Mouse (Mus musculus): Measurements from ENCODE around the gene Lat.

Lat gene

DNA sequence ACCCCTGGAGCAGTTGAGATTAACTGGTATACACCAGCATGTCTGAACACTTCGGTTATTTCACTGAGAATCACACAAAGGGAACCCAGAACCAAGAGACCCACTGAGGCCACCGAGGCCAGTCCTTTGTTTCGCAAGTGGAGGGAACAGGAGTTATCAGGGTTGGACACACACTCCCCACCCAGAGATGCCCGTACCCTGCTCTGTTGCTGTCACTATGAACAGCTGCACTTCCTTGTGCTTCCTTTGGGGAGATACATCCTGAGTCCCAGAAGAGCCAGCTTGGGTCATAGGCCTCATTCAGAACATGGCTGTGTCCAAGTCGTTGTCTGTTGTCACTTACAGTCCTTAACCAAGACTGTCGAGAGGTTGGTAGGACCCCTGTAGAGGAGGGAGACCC lies 6.3 kb downstream of the Lat start:
- no peak for DNase-seq

DNA sequence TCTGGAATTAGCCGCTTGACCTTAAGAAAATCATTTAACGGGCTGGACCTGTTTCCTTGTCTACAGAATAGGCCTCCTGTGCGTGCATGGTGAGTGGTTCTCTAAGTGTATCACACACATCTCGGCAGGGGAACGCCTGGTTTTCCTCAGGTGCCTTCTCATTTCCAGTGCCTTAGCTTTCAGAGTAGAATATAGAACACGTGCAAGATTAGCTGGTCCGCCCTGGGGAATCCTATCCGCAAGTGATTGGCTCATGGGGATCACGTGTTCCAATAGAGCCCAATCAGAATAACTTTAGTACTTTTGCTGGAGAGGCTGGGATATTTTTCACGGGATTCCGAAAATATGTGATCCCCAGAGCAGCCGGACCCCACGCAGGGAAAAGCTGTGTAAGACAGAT lies 10.3 kb downstream of the Lat start:
- no peak for DNase-seq

DNA sequence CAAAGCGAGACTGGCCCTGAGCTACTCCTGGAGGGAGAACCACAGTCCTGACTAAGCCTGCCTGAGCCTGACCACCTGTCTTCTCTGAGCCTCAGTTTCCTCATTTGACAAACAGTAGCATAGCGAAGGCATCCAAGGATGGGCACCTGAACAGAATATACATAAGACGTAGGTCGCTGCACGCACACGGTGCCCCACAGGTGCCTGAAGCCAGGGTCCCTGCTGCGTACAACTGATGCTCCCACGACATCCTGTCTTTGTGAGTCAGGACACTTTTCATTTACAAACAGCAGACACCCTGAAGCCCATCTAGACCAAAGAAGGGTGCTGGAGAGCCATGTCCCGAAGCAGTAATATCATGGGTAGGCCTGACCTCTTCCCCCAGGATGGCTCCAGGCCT lies 11.0 kb downstream of the Lat start:
- DNase-seq = no peak

DNA sequence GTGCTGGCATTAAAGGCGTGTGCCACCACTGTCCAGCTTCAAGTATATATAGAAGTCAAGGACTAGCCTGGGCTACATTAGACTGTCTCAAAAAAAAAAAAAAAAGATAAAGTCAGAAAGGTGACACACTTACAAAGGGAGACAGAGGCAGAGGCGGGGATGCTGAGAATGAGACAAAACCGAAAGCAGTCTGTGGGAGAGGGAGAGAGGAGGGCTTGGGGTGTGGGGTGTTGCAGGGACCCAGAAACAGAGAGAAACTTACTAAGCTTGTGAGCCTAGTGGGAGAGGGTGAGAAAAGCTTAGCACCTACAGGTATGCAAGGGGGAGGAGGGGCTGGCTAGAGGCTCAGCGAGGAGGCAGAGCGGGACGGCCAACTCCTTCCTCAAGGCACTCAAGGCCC lies 11.5 kb downstream of the Lat start:
- DNase-seq = no peak

DNA sequence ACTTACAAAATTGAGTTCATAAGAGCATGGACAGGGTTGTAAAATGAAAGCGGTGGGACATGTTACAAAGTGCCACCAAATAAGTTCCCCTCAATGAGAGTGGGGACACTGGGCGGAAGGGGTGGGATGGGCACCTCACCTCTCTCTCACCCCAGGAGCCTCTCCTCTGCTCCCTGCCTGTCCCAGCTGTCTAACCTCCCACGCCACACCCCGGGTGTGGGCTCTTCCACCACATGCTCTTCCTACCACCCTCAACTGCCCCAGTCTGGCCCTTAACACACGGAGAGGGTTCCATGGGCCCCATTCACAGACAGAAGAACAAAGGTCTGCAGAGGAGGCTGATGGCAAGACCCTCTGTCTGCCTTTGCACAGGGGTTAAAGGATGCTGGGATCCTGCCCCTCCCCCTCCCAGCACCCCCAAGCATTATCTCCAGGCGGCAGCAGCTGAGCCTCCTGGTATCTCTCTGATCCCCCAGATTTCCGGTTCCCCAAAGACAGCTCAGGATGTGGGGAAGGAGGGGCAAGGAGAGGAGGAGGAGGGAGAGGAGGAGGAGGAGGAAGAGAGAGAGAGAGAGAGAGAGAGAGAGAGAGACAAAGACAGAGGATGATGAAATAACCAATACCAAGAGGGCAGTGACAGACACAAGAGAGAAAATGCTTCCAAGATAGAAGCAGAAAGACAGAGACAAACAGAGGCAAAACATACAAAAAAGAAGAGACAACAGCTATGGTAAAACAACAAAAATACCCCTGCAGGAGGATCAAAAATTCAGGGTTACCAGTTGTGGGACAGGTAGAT lies 12.4 kb downstream of the Lat start:
- DNase-seq = no peak

DNA sequence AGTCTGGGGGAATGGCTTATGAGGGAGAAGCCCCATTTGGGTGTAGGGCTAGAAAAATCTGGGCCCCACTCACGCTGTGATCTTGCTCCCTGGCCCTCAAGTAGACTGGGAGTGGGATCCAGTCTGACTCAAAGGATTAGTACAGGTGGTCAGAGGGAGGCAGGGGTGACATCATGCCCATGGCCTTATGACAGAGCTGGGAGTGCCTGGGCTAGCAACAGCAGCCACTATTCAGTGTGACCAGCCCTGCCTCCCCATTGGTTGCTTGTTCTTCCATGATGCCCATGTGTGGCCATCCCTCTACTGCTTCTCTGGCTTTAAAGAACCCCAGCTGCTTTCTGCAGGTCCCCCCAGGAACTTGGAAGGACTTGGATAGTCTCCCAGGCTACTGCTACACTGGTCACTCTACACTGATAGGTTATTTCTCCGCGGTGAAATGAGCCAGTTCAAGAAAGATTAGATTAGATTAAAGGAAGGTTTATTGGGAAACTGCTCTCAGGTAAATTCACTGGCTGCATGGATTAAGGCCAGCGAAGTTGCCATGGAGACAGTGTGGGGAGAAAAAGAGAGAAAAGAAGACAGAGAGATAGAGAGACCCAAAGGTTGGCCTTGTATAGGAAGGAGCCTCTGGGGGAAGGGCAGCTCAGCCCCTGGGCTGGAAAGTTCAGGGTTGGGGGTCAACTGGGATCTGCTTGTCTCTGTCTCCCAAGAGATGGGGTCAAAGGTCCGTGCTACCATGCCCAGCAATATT lies 13.3 kb downstream of the Lat start:
- peak; percentile 28 for DNase-seq

DNA sequence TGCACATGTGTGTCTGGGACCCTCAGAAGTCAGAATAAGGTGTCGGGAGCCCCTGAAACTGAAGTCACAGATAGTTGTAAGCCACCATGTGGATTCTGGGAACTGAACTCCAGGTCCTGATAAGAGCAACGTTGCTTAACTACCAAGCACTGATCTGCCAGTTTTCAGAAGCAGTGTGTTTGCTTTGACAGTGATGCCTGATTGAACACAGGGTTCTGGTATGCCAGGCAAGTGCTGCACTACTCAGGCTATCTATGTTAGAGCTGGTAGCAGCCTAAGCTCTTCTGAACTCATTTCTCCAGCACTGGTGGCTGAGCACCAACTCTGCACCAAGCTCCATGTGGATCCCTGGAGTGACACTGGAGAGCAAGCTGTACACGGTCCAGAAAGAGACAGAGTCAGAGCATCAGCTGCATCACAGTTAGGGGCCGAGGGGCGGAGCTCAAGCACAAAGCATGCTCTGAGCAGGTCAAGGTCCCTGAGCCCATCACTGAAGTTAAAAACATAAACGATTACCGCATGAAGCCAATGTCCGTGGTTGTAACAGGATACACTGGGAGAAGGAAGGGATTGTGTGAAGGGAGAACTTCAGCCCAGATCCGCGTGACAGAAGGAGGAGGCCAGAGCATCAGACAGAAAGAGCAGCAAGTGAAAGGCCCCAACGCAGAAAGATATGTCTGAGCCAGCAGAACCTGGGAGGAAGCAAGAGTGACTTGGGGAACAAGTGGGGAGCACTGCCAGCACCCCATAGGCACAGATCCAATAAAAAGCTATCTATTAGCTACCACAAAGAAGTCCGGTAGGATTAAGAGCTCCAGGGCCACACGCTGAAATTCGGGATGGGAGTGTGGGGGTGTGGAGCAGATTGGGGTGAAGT lies 14.4 kb downstream of the Lat start:
- no peak for DNase-seq

DNA sequence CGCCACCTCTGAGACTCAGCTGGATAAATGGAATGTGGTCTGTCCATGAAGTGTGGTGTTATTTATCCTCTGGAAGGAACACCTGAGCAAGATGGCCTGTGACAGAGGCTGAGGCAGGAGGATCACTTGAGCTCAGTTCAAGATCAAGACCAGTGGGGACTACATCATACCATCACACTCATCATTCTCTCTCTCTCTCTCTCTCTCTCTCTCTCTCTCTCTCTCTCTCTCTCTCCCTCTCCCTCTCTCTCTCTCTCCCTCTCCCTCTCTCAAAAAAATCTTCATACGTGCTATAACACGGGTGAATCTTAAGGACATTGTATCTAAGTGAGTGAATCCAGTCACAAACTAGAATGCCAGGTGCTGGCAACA lies 15.4 kb downstream of the Lat start:
- no peak for DNase-seq

DNA sequence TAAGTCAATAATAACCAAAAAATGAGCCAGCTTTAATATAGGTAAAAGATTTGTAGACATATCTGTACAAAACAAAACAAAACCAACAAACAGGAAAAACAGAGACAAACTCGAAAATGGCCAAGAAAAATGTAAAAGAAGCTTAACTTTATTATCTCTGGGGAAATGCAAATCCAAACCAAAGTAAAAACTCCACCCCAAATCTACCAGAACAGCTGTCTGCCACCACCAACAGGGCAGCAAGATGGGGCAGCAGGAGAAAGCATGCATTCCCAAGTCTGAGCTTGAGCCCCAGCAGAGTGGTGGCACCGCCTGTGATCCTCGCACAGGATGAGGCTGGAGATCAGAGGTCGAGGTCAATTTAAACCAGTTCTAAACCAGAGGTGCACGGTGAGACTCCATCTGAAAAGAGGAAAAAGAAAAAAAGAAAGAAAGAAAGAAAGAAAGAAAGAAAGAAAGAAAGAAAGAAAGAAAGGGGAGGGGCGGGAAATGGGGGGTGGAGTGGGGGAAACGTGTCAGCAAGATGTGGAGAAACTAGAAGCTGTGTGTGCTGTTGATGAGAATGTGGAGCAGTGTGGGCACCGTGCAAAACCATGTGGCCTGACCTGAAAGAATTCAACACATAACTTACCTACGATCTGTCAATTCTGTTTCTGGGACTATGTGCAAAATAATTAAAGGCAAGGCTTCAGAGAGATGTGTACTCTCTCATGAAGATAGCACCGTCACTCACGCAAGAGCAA lies 15.9 kb downstream of the Lat start:
- DNase-seq = no peak

DNA sequence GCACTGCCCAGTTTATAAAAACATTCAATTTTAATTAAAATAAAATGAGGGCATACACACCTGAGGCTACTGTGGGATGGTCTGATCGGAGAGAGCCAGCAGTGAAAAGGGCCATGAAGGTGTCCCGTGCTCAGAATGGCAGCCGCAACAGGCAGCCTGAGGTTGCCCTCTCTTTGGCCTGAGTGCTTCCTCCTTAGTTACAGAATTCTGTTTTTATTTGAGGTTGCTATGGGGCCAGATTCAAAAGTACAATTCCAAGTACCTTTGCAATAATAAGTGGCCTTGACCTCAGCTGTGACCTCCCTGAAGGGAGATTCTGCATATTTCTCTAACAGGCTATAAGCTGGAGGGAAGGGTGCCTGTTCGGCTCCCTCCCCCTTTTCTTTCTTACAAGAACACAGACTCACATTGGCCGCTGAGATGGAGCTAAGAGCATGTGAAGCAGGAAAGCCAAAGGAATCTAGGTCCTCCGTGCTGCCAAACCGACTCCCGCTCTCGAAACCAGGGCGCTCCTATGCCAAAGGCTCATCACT lies 17.9 kb downstream of the Lat start:
- no peak for DNase-seq

DNA sequence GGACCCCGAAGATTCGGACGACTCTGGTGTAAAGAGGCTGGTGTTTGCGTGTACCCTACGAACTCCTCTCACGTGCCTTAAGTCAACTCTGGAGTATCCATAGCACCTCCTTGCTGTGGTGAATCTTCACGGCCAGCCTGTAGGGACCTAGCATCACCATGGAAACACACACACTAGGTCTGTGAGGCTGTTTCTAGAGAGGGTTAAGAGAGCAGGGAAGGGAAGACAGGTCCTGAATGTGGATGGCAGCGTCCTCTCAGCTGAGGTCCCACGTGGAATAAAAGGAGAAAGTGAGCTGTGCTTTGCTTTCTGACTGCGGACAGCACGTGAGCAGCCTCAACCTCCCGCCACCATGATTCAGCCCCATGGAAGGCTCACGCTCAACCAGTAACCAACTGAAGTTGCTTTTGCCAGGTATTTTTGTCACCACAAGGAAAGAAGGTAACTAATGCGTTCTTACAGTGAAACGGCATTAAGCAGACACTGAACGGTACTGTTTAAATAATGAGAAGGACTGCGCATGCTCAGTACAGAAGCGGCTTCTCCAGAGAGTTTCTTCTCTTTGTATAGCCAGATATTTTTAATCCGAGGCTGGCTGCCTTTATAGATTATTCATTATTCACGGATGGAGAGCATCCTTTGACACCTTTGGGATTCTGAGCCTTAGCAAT lies 18.5 kb downstream of the Lat start:
- no peak for DNase-seq

DNA sequence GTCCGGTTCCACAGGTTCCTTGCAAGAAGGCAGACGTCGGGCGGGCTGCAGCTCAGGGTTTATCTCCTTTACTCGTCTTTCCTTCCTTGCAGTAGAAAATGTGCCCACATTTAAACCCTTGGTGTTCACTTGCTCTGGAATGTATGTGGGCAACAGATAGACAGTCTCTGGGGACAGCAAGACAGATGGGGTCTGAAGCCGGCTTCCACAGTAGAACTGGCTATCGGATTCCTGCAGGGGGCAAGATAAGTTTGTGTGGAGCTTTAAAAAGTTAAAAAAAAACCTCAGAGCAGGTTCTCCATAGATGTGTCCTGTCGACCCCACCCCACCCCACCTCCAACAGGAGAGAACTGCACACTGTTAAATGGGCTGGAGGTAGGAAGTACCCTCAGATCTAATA lies 21.1 kb downstream of the Lat start:
- no peak for DNase-seq

DNA sequence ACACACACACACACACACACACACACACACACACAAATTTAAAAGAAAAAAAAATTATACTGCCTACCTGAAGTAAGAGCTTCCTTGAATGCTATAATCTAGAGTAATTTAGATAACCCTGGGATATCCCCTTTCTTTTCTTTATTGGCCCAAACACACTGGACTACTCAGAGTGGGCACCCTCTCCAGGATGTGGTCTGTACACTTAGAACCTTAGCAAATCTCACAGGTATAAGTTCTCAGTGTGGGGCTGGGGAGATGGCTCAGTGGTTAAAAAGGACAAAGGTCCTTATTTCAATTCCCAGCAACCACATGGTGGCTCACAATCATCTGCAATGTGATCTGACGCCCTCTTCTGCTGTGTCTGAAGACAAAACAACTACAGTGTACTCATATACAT lies 22.3 kb downstream of the Lat start:
- DNase-seq = no peak

DNA sequence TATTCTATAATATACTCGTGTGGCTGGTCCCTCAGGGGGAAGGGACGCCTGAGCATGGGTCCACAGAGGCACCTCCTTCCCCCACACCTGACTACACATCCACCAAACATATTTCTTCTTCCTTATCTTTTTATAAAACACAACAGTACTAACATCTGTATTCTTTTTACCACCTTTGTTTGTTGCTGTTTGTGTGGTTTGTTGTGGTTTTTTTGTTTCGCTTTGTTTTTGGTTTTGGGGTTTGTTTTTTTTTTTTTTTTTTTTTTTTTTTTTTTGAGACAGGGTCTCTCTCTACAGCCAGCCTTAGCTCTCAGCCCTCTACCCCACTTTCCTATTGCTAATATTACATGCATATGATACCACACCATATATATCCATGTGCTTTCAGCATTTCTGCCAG lies 23.4 kb downstream of the Lat start:
- no peak for DNase-seq

DNA sequence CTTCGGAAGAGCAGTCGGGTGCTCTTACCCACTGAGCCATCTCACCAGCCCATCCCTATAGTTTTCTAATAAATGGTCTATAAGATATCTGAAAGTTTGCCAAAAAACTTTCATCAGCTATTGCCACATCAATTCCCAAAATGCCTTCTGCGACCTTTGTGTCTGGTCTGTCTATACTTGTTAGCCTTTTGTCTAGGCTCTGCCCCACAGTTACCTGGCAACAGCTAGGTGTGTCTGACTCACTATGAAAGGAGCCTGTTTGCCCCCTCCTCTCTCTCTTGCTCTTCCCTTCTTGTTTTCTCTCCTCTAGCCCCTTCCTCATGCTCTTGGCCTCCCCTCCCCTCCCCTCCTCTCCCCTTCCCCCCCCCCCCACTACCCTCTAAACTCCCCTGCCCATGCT lies 23.8 kb downstream of the Lat start:
- no peak for DNase-seq

DNA sequence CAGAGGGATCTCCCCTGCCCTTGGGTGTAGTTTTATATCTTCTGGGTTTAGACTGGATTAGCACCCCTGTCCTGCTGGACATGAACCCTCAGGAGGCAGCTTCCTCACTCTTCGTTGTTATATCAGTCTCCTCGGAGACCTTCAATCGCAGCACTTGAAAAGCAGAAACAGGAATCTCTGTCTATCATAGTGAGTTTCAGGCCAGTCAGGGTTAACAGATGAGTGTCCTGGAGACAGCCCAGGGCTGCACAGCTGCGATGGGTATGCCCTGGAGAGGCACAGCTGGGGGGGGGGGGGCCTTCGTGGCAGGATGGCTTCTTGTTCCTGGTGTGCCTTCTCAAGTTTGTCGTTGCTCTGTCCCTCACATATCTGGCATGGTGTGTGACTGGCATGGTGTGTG lies 28.5 kb downstream of the Lat start:
- no peak for DNase-seq

DNA sequence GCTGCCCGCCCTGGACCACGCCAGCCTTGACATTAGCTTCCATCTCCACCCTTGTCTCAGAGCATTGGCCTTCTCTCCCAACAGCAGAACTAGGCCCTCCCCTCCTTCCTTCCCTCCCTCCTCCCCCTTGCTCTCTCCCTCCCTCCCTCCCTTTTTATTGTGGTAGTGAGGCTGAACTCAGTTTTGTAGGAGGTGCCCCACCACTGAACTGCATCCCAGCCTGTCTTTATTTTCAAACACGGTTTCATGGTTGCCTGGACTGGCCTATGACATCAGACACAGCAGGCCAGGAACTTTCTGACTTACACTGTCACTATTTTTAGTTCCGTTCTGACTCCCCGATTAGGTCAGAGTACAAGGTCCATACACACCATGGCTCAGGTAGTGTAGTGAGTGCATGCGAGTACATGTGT lies 29.2 kb downstream of the Lat start:
- no peak for DNase-seq

DNA sequence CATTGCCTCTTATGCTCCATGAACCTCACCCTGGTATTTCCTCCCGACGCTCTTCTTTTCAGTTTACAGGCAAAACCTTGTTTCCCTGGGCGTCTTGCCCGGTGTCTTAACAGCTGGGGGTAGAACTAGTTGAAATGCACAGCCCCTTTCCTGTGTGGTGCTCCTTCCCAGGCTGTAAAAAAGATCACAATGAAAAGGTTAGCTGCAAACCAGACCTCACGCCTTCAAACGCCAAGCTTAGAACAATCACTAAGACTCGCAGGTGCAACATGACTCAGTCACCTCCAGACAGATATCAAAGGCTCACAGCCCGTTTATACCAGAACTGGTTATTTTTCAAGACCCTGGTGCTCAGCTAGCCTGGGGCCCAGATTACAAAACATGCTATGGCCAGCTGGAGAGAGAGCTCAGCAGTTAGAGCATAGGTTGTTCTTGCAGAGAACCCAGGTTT lies 29.8 kb downstream of the Lat start:
- no peak for DNase-seq

DNA sequence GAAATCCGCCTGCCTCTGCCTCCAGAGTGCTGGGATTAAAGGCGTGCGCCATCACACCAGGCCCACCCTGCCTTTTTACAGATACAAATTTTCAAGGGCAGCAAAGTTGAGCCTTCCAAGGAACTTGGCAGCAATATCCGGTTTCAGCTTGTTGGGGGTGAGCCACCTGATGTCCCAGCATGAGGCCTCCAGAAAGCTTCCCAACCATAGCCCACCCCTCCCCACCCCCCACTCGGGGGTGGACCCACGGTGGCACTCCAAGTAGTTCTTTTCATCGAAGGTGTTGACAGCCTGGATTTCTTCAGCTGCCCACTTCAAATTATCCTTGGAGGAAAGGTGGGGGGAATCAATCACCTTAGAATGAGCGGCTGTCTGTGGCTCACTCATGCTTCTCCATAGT lies 30.5 kb downstream of the Lat start:
- DNase-seq = no peak

DNA sequence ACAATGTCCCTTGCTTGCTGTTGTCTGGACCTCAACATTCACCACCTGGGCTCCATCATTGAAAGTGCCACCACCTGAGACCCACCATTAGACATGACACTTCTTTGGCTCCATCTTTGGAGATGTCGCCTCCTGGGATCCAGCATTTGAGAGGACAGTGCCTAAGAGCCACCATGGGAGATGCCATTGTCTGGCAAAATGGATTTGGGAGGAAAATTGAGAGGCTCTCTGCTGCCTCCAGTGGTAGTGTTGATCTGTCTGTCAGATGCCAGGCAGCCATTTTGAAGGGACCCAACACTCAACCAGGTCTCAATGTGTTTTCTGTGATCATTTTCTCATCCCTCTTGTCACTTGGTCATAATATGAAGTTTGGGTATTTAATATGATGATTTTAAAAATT lies 33.8 kb downstream of the Lat start:
- no peak for DNase-seq

DNA sequence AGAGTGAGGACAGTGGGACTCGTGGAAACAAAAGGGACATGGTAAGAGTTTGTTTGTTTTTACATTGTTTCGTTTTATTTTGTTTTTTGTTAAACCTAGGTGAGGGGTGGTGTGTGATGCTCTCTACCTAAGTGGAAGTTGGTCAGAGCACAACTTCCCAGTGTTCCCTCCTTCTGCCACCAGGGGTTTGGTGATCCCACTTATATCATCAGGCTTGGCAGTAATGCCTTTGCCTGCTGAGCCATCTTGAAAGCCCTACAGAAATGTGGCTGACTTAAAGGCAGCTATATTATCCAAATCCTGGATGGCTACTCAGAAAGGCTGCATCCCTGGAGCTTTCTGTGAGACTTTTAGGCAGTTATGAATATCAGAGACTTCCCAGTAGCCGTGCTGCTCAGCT lies 36.7 kb downstream of the Lat start:
- DNase-seq = no peak

DNA sequence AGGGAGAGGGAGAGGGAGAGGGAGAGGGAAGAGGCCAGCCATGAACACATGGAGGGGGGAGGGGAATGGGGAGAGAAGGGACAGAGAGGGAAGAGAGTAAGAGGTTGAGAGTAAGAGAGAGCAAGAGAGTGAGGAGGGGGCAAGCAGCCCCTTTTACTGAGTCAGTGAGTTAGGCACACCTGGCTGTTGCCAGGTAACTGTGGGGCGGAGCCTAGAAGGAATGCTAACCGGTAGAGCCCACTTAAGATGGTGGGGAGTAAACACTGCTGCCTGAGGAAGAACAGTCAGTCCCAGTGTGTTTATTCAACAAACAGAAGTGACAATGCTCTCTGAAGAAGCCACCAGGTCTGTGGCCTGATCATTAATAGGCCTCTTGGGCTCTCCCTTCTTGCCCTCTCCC lies 38.7 kb downstream of the Lat start:
- no peak for DNase-seq
